Mouse (Mus musculus): ENCODE measurements around the gene Syt9. TPM values are rescaled to one million over a fixed set of nuclear protein-coding genes. Genes with fewer than 3 reads are reported as not detected.

Syt9 gene
- 0.04 and 0.08 TPM in 2 replicates for polyA plus RNA-seq (2015; fragmentation: Nextera tagmentation; extraction: Ambion mirVana)

DNA sequence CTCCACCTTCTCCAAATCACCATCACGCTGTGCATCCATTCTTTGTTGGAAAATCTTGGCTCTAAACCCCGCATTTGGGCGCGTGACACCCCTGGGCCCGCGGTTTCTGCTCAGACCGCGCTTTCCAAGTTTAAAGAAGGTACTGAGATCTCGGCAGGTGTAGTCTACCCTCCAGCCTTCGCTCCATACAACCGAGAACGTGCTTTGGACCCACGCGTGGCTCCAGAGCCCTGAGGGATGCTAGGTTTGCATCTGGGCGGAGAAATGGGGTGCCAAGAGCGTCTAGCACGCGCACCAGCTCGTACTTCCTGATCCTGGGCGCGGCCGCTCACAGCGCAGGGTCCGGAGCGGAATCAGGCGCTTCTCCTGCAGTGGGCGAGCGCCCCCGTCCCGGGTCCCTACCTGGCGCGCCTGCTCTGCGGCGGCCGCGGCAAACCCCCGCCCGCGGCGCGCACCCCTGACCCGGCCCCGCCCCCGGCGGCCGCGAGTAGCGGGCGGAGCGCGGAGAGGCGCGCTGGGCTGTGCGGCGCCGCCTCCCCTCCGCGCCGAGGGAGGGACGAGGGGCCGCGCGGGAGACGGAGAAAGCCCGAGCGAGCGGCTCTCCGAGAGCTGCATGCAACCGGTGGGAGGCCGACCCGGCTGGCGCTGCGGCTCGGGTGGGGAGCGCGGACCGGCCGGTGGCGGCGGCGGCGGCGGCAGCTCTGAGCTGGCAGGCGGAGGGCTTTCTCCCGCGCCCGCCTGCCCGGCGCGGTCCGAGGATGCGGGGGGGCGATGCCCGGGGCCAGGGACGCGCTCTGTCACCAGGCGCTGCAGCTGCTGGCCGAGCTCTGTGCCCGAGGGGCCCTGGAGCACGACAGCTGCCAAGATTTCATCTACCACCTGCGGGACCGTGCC is at the start of gene Syt9:
TSS of gene Syt9 (plus strand) at position 497 of the 894 bp plus-strand sequence.
- peak; percentile 3 for DNase-seq (ENCODE audit: low spot score)

DNA sequence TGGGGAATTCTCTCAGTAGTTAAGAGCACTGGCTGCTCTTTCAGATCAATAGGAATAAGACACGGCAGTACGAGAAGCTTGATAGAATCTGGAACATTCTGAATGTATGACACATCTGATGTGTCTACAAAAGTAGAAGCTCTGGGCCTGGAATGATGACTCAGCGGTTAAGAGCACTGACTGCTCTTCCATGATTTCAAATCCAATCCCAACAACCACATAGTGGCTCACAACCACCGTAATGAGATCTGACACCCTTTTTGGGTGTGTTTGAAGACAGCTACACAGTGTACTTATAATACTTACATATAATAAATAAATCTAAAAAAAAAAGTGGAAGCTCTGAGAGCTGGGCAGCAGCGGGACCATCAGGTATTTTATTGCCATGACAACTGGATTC is 31.5 kb upstream of the Syt9 start:
- no peak for DNase-seq (ENCODE audit: low spot score)

DNA sequence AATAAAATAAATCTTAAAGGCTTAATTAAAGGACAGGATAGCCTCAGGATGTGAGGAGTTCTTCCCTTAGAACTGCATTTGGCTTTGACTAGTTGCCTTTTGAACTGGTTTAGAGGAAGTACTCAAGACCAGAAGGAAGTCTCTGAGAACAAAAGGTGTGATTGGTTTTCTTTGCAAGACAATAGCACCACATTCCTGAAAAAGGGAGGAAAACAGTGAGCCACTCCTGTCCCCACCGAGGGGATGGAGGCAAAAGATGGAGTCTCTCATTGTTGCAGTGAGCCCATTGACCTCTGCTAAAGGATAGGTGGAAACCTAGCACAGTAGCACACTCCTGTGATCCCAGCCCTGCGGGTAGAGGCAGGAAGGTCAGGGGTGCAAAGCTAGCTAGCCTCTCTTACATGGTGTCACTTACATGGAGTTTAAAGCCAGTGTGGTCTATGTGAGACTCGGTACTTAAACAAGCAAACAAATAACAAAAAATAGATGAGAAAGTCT is 30.9 kb upstream of the Syt9 start:
- no peak for DNase-seq (ENCODE audit: low spot score)

DNA sequence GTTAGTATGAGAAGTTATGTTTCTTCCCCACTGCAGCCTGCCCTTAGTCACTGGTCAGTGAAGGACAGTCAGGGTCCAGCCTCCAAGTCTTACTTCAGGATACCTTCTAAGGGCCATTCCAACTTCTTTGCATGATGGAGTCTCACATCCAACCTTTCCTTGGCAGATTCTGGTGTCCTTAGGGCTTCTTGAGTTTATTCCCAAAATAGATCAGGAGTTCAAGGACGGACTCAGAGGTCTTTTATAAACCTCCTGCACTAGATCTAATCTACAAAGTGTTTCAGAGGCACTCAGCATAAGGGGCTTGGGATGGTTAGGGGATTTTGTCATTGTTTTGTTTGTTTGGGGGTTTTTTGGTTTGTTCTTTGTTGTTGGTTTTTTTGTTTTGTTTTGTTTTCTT is 30.3 kb upstream of the Syt9 start:
- DNase-seq (ENCODE audit: low spot score) = no peak

DNA sequence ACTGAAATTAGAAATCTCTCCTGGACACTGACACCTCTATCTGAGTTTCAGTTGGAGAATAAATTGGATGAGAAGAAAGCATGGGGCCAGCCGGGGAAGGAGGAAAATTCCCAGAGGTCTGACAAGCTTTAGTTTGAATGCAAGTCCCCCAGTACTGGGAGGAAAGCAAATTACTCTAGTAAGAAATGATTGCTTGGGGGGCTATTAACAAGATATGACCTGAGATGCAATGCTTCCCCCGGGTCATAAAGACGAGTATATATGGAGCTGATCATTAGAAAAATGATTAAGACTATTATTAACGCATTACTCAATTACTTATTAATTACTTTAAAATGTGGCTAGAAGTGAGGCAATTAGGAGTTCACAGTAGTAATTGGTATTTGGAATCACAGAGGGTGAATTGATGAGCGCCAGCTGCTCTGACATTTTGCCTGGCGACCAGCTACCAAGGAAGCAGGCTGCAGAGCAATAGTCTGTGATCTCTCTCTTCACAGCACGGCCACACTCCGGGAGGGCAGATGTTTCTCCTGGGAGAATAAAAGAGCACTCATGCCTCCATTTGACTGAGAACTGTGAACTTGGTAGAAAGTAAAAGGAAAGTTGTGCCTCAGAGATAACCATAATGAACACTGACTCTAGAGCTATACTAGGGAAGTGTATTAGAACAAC is 28.9 kb upstream of the Syt9 start:
- DNase-seq (ENCODE audit: low spot score) = no peak

DNA sequence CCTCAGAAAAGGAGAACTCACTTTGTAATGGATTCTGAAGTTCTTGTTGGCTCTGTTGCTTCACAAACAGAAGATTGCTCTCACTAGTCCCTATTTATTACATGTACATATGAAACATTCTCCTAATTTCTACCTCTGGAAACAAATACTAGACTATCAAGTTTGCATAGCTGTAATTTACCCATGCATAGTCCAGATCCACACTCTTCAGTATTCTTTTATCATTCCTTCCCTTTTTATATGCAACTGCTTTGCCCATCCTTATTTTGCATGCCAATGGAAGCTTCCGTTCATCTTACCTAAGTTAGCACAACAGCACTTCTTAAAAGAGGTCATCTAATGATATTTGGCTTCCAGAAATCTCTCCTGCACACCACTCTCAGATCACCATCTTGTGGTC is 21.3 kb upstream of the Syt9 start:
- no peak for DNase-seq (ENCODE audit: low spot score)

DNA sequence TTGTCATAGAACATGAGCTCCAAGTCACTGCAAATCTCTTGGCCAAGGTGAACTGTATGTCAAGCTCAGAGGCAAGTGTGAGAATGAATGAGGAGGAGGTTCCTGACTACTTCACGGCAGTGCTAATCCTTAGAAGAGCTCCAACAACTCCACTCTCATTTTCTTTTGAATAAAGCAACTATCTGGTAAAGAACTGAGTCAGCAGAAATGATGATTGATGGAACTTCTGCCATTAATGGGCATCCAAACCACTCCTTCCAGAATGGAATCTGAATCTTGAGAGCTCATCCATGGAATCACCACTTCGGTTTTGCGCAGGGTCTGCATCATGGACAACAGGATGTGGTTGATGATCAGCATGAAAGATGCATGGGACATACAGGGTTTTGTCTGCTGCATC is 8.4 kb upstream of the Syt9 start:
- DNase-seq (ENCODE audit: low spot score) = no peak

DNA sequence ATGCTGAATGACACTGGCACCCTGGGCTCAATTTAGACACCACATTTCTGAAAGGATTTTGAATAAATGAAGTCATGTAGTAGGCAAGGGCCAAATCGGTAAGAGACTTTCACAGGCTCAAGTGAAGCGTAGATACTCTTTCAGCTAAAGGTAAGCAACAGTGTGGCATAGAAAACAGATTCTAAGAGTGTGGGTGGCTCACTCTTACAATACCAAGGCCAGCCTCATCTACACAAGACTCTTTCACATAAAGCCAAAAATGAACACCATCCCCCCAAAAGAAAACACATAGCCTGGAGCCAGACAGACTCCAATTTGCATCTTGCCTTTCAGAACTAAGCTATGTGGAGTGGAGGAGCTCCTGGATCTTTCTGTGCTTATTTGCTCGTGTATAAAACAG is 7.9 kb upstream of the Syt9 start:
- DNase-seq (ENCODE audit: low spot score) = no peak

DNA sequence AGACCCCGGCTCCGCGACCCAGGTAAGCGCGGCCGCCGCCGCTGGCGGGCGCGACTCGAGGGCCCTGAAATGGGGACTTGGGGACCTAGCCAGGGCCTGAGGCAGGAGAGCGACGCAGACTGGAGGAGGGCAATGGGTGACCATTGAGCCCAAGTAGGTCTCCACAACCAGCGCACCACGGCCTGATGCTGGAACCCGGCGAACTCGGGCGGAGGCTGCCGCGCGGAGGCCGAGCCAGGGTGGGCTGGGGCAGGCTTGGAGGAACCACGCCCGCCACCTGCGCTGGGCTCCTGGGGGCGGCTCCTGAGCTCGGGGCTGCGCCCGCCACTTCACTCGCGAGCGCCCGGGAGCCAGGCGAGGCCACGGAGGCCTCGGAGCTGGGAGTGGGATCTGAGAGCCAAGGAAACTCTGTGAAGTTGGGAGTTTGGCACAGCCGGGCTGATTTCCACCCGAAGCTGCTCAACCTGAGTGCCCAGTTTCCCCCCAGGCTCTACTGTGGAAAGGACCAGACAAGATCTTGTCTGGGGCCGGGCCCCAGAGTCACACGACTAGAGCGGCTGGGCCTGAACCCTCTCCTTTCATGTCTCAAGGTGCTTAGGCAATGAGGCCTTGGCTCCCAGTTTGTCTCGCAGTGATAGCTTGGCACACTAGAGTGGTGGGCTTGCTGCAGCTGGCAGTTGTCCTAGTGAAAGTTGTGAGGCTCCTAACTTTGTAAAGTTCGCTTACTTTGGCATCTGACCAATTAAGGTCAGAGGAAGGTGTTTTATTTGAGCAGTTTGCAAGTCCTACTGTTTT is 795 bp downstream of the Syt9 start:
- no peak for DNase-seq (ENCODE audit: low spot score)

DNA sequence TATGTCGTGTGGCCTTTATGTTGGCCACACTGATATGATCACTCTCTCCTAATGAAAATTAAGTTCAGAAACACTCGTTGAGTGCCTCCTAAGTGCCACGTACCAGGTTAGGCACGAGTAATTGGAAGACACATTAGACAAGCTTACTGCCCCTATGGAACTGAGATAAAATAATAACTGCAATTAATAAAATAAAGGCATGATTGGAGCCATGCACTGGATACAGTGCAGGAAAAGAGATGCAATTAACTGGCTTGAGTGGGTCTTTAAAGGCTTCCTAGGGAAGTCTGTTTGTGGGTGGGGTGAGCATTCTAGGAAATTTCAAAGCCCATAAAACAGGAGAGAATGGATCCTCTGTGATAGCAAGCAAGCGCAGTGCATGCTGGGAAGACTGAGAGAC is 10.0 kb downstream of the Syt9 start:
- DNase-seq (ENCODE audit: low spot score) = no peak

DNA sequence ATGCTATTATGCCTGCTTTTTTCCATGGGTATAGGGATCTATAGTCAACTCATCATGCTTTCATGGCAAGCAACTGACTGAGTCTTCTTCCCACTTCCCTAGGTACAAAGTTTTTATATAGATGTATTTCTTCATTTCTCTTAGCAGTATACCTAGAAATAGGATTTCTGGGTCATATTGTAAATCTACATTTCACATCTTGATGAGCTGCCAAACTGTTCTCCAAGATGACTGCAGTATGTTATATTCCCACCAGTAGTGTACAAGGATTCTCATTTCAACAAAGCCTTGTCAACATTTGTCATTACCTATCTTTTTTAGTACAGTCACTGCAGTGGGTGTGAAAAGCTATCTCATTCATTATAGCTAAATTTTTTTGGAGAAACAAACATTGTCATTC is 19.1 kb downstream of the Syt9 start:
- no peak for DNase-seq (ENCODE audit: low spot score)

DNA sequence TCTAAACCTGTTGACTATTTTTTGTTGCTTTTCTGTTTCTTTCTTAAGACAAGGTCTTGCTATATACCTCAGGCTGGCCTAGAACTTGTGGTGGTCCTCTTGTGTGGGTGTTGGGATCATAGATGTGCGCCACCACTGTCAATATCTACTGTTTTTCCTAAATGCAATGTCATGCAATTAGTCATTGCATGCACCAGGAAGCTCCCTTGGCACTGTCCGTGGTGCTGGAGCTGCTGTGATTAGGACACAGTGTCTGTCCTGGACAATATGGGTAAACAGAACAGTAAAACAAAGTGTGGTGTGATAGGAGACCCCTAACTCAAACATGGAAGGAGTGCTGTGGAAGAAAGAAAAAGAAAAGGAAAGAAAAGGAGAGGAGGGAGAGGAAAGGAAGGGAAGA is 22.2 kb downstream of the Syt9 start:
- DNase-seq (ENCODE audit: low spot score) = no peak

DNA sequence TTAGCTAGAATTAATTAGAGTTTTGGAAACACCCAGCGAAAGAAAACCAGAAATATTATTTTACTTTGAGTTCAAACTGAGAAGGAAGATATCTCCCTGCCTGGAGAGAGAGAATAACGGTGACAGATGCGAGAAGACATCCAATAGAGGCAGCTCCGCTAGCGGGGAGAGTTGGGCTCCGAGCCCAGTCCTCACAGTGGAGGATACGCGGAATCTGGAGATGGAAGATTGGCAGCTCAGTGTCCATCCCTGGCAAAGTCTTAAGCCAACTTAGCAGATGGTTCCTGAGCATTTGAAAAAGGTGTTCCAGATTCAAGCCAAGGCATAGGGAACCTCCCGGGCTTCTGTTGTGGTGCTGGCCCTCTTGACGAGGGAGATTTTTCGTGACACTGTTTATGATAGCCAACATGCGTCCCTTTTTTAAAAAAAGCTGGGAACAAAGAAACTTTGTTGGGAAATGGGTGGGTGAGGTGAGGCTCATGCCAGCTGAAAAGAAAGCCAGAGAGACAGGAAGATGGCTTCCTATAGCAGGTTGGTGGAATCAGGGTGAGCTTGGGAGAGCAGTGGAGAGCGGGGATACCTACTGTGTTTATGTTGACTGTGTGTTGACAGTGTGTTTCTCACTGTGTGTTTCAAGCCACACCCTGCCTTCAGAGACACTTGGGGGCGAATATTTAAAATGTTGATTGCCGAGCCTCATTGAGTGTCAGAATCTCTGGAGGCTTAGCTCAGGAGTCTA is 29.7 kb downstream of the Syt9 start:
- DNase-seq (ENCODE audit: low spot score) = no peak

DNA sequence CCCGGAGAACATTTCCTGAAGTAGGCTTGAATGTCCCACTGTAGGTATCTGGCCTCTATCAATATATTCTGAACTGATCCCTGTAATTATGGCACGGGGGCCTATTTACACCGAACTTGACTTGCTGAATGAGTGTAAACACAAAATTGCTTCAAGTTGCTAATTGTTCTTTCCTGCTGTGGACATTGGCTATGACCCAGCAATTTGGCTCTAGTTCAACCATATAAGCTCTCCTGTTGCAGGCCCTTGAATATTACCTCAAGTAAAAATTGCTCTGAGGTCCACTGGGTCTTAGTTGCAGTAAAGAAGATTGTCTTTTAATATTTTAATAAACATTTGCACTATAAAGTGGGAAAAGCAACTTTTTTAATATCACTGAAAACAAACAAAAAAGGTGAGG is 32.7 kb downstream of the Syt9 start:
- no peak for DNase-seq (ENCODE audit: low spot score)

DNA sequence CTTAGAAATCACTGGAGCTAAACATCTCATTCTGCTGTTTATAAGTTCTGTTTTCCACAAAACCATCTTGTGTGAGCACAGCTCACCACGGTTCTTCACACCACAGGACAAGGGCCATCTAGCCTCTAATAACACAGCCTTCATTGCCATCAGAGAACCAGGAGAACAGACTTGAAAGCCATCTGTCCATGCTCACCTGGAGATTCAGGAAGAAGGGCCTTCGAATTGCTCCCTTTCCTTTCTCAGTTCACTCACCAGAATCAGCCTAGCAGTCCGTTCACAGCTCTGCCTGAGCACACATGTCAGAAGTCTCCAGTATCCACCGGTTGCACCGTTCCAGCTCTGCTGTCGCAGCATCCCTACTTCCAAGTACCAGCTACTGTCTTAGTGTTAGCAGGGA is 44.4 kb downstream of the Syt9 start:
- DNase-seq (ENCODE audit: low spot score) = no peak

DNA sequence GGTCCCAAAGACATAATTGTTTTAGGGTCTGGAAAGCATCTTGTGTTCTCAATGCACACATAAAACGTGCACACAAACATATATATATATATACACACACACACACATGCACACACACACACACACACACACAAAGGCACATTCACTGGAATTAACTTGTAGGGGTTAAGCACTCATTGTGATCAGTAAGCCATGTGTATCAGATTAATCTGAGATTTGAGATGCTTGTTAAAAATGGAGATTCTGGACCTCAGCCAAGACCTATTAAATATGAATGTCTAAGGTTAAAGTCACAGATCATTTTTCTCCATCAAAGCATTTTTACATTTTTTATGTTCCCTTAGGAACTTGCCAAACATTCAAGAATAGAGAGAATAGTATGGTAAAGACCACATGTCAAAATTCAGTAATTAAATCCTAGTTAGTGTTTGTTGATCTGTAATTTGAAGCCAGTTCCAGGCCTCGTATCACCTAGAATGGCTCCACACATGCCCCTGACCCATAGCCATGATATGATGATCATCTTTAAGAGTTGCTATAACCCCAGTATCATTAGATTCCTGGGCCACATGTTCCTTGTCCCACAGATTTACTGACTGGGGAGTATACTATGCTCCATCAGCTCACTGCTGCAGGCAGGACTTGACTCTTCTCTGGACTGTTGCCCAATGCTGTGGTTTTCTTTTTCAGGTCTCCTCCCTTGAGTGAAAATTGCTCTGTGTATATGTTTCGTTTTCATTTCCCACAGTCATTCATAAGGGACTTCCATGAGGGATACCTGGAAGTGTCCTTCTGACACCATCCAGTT is 46.7 kb downstream of the Syt9 start:
- DNase-seq (ENCODE audit: low spot score) = no peak

DNA sequence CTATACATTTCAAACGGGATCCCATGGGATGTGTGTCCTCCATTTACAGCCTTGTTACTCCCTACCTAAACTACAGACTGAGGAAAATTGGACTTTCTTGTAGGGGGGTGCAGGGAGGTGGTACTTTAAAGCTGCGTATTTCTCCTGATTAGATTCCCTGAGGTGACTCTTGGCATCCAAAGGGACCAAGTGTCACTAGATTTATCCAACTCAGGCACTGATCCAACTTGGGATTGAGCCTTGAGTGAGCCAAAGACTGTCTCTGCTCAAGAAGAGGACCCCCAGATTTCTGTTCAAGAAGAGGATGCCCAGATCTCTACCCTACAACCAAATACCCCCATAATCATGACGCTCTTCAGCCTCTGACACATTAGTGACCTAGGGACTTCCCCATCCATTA is 66.9 kb downstream of the Syt9 start:
- no peak for DNase-seq (ENCODE audit: low spot score)

DNA sequence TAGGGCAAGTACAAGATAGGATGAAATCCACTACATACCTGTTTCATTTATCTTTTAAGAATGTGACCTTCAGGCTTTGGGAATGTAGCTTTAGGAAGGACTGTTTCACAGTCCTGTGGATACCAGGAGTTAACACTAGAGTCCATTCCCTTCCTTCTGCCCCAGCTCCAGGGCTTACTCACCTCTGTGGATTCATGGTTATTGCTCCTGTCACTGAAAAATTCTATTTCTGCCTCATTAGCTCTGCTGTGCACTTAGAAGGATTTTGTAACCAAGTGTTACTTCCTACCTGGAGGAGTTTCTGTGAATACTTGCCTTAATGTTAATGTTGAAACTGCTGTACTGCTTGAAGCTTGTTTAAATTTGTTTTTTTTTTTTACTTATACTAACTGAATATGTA is 74.1 kb downstream of the Syt9 start:
- DNase-seq (ENCODE audit: low spot score) = no peak

DNA sequence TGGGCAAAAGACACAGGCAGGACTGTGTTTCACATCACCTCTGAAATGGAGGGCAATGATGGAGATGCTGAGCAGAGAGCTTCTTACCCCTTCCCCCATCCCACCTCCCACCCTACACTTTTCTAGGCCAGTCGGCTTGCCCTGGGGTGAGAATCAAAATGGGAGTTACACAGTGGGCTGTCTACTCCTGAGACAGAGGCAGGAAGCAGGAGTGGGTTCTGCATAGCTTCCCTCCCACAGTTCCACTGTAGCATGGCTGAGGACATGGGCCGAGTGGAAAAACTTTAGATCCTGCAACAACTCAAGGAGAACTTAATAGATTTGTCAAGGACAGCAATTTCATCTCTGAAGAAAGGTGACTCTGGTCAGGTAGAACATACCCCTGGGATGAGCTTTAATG is 84.1 kb downstream of the Syt9 start:
- DNase-seq (ENCODE audit: low spot score) = no peak

DNA sequence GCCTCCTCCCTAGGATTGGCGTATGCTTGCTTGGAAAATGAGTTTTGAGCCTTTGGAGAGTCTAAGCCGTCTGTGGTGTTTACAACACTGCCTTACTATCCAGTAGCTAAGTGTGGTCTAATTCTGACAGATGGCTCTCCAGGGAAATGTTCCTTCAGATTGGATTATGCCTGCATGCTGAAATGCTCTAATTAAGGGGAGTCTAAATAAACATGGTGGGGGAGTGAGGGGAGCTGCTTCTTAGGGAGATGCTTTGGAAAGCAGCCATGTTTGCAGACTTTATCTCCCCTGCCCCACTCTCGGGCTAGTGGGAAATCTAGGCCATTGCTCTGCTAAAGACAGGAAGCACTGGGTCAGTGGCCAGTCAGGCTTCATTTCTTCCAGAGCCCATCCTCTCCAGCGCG is 84.6 kb downstream of the Syt9 start:
- no peak for DNase-seq (ENCODE audit: low spot score)

Data from thymus, postnatal 0 days (tissue).